Mouse (Mus musculus): Measurements from ENCODE around the gene Mafg. TPM values are rescaled to one million over a fixed set of nuclear protein-coding genes. Genes with fewer than 3 reads are reported as not detected.

Gene Mafg
- polyA plus RNA-seq, 1 experiment from 2014 or later = 39.9 TPM

GRCm38 (mm10) chr11:120582268-120582981, 51.0 kb downstream of the Mafg start:
- Histone ChIP-seq H3K4me3 (replicated peaks; ENCODE audit: low read length) (peak overlapping the region; percentile 89), H3K4me1 (replicated peaks; ENCODE audit: control insufficient read depth, insufficient read depth, low read length) (peaks cover 18% of the 10 kb centered on the region), H3K36me3 (ENCODE audit: control insufficient read depth, insufficient read depth) (peaks cover 28% of the 10 kb centered on the region; the same call in 1 of the 2 replicates), H3K27ac (ENCODE audit: low read length) (peak overlapping the region; percentile 88), H3K4me2 (ENCODE audit: low read length) (peak overlapping the region; percentile 56), H3K27me3 (replicated peaks; ENCODE audit: control insufficient read depth, insufficient read depth, low read length) (no peaks in the 10 kb centered on the region), H3K9me3 (ENCODE audit: control insufficient read depth, low read length) (no peaks in the 10 kb centered on the region), H3K9ac (replicated peaks; ENCODE audit: low read depth, low read length) (peak overlapping the region; percentile 85)
- WGBS = 75% methylated on average over 8 of the region's 8 CpGs
- ATAC-seq = no peak

- peak; percentile 70 for ATAC-seq
- peak within 1 kb of the TSS; percentile 98 for H3K4me2 ChIP-seq (ENCODE audit: low read length)
- 4% methylated on average over 64 of the region's 75 CpGs for WGBS
- peaks cover 18% of the 10 kb centered on the region for H3K4me1 ChIP-seq (replicated peaks; ENCODE audit: control insufficient read depth, insufficient read depth, low read length)
- H3K9ac ChIP-seq (replicated peaks; ENCODE audit: low read depth, low read length) = peak within 1 kb of the TSS; percentile 85
- peak within 1 kb of the TSS; percentile 88 for H3K27ac ChIP-seq (ENCODE audit: low read length)
- H3K36me3 ChIP-seq (ENCODE audit: control insufficient read depth, insufficient read depth) = peaks cover 24% of the 10 kb centered on the region; the same call in 1 of the 2 replicates
- peak within 1 kb of the TSS; percentile 89 for H3K4me3 ChIP-seq (replicated peaks; ENCODE audit: low read length)
- no peaks in the 10 kb centered on the region for H3K27me3 ChIP-seq (replicated peaks; ENCODE audit: control insufficient read depth, insufficient read depth, low read length)
- H3K9me3 ChIP-seq (ENCODE audit: control insufficient read depth, low read length) = no peaks in the 10 kb centered on the region
Observed at GRCm38 (mm10) chr11:120581490-120582267, 51.7 kb downstream of the Mafg start, which contains the start of gene Arhgdia. Arhgdia (minus strand) TSS chr11:120581624.

GRCm38 (mm10) chr11:120580871-120581331, 52.5 kb downstream of the Mafg start:
- no peaks in the 10 kb centered on the region for H3K9me3 ChIP-seq (ENCODE audit: control insufficient read depth, low read length)
- ATAC-seq = peak; percentile 41
- peak overlapping the region; percentile 85 for H3K9ac ChIP-seq (replicated peaks; ENCODE audit: low read depth, low read length)
- H3K27ac ChIP-seq (ENCODE audit: low read length) = peak overlapping the region; percentile 88
- no peaks in the 10 kb centered on the region for H3K27me3 ChIP-seq (replicated peaks; ENCODE audit: control insufficient read depth, insufficient read depth, low read length)
- peak overlapping the region; percentile 89 for H3K4me3 ChIP-seq (replicated peaks; ENCODE audit: low read length)
- H3K4me1 ChIP-seq (replicated peaks; ENCODE audit: control insufficient read depth, insufficient read depth, low read length) = peaks cover 18% of the 10 kb centered on the region
- under 1% methylated on average over 42 of the region's 44 CpGs for WGBS
- peak overlapping the region; percentile 98 for H3K4me2 ChIP-seq (ENCODE audit: low read length)
- H3K36me3 ChIP-seq (ENCODE audit: control insufficient read depth, insufficient read depth) = peaks cover 22% of the 10 kb centered on the region; the same call in 1 of the 2 replicates

GRCm38 (mm10) chr11:120580190-120580589, 53.2 kb downstream of the Mafg start:
- peak overlapping the region; percentile 89 for H3K4me3 ChIP-seq (replicated peaks; ENCODE audit: low read length)
- H3K27me3 ChIP-seq (replicated peaks; ENCODE audit: control insufficient read depth, insufficient read depth, low read length) = no peaks in the 10 kb centered on the region
- peak overlapping the region; percentile 88 for H3K27ac ChIP-seq (ENCODE audit: low read length)
- no peaks in the 10 kb centered on the region for H3K9me3 ChIP-seq (ENCODE audit: control insufficient read depth, low read length)
- peak overlapping the region; percentile 98 for H3K4me2 ChIP-seq (ENCODE audit: low read length)
- peaks cover 18% of the 10 kb centered on the region for H3K4me1 ChIP-seq (replicated peaks; ENCODE audit: control insufficient read depth, insufficient read depth, low read length)
- no peak for ATAC-seq
- H3K36me3 ChIP-seq (ENCODE audit: control insufficient read depth, insufficient read depth) = peaks cover 18% of the 10 kb centered on the region; the same call in 1 of the 2 replicates
- 63% methylated on average over 7 of the region's 7 CpGs for WGBS
- peak overlapping the region; percentile 85 for H3K9ac ChIP-seq (replicated peaks; ENCODE audit: low read depth, low read length)

- Histone ChIP-seq H3K9ac (replicated peaks; ENCODE audit: low read depth, low read length) (peak overlapping the region; percentile 85), H3K4me3 (replicated peaks; ENCODE audit: low read length) (peak overlapping the region; percentile 89), H3K4me2 (ENCODE audit: low read length) (peak overlapping the region; percentile 98), H3K27me3 (replicated peaks; ENCODE audit: control insufficient read depth, insufficient read depth, low read length) (no peaks in the 10 kb centered on the region), H3K9me3 (ENCODE audit: control insufficient read depth, low read length) (no peaks in the 10 kb centered on the region), H3K36me3 (ENCODE audit: control insufficient read depth, insufficient read depth) (peaks cover 15% of the 10 kb centered on the region; the same call in 1 of the 2 replicates), H3K4me1 (replicated peaks; ENCODE audit: control insufficient read depth, insufficient read depth, low read length) (peaks cover 18% of the 10 kb centered on the region), H3K27ac (ENCODE audit: low read length) (peak overlapping the region; percentile 88)
- ATAC-seq = no peak
- WGBS = 63% methylated on average over 15 of the region's 15 CpGs
Observed at GRCm38 (mm10) chr11:120579316-120580107, 53.9 kb downstream of the Mafg start.

GRCm38 (mm10) chr11:120578694-120579243, 54.6 kb downstream of the Mafg start:
- WGBS = 88% methylated on average over 11 of the region's 11 CpGs
- no peak overlapping the region for H3K9ac ChIP-seq (replicated peaks; ENCODE audit: low read depth, low read length)
- H3K4me3 ChIP-seq (replicated peaks; ENCODE audit: low read length) = no peak overlapping the region

GRCm38 (mm10) chr11:120578024-120578693, 55.2 kb downstream of the Mafg start:
- no peaks in the 10 kb centered on the region for H3K27me3 ChIP-seq (replicated peaks; ENCODE audit: control insufficient read depth, insufficient read depth, low read length)
- H3K4me3 ChIP-seq (replicated peaks; ENCODE audit: low read length) = no peak overlapping the region
- ATAC-seq = no peak
- no peaks in the 10 kb centered on the region for H3K9me3 ChIP-seq (ENCODE audit: control insufficient read depth, low read length)
- H3K36me3 ChIP-seq (ENCODE audit: control insufficient read depth, insufficient read depth) = peaks cover 15% of the 10 kb centered on the region; the same call in 1 of the 2 replicates
- WGBS = 87% methylated on average over 10 of the region's 10 CpGs
- H3K4me1 ChIP-seq (replicated peaks; ENCODE audit: control insufficient read depth, insufficient read depth, low read length) = peaks cover 26% of the 10 kb centered on the region
- no peak overlapping the region for H3K4me2 ChIP-seq (ENCODE audit: low read length)
- no peak overlapping the region for H3K27ac ChIP-seq (ENCODE audit: low read length)
- no peak overlapping the region for H3K9ac ChIP-seq (replicated peaks; ENCODE audit: low read depth, low read length)

More at GRCm38 (mm10) chr11:120578694-120579243, 54.6 kb downstream of the Mafg start:
- no peaks in the 10 kb centered on the region for H3K9me3 ChIP-seq (ENCODE audit: control insufficient read depth, low read length)
- peaks cover 15% of the 10 kb centered on the region; the same call in 1 of the 2 replicates for H3K36me3 ChIP-seq (ENCODE audit: control insufficient read depth, insufficient read depth)
- H3K4me1 ChIP-seq (replicated peaks; ENCODE audit: control insufficient read depth, insufficient read depth, low read length) = peaks cover 26% of the 10 kb centered on the region
- H3K4me2 ChIP-seq (ENCODE audit: low read length) = no peak overlapping the region
- ATAC-seq = no peak
- H3K27ac ChIP-seq (ENCODE audit: low read length) = no peak overlapping the region
- H3K27me3 ChIP-seq (replicated peaks; ENCODE audit: control insufficient read depth, insufficient read depth, low read length) = no peaks in the 10 kb centered on the region

Data from forebrain, embryonic 16.5 days (tissue).